Mouse (Mus musculus) heart, adult 8-10 months (tissue): ENCODE data around the gene Csnk2a1. TPM values are rescaled to one million over a fixed set of nuclear protein-coding genes. Genes with fewer than 3 reads are reported as not detected.
"Not testable (repeated sequence)": the region's sequence is repeated elsewhere in the genome, so short reads cannot be mapped to it uniquely, and the experiment has no call there.

ENCODE experiments used
- DNase-seq: peaks from one replicate; pipeline ENCODE4 v3.0.0; 2022; ENCODE audit warnings: low spot score
- total RNA-seq, 4 experiments: library from RNA; stranded (reverse); gene quantifications; 2 replicates each; pipeline ENCODE4 v1.2.4; 2022

Csnk2a1 gene
- total RNA-seq: 100 to 1,000 TPM in 2 of 4 experiments, 10 to 100 TPM in 2; 92.9 to 115 (median 101) TPM

- DNase-seq: peak; percentile 96
Measured at GRCm38 (mm10) chr2:152226248-152227050, at the start of gene Csnk2a1. Gene Csnk2a1, plus strand, starts transcription at chr2:152226839.

- DNase-seq: peak; percentile 84
Measured at GRCm38 (mm10) chr2:152177162-152177805, 49.4 kb upstream of the Csnk2a1 start.

- no peak for DNase-seq
Measured at GRCm38 (mm10) chr2:152177806-152178170, 48.9 kb upstream of the Csnk2a1 start.

- DNase-seq: no peak
Measured at GRCm38 (mm10) chr2:152178345-152178744, 48.3 kb upstream of the Csnk2a1 start.

GRCm38 (mm10) chr2:152179301-152179700 is 47.3 kb upstream of the Csnk2a1 start:
- DNase-seq: no peak

GRCm38 (mm10) chr2:152180323-152180722 is 46.3 kb upstream of the Csnk2a1 start:
- DNase-seq: peak; percentile 92

- DNase-seq: no peak
Measured at GRCm38 (mm10) chr2:152187132-152187531, 39.5 kb upstream of the Csnk2a1 start.

- DNase-seq: no peak
Measured at GRCm38 (mm10) chr2:152189213-152189612, 37.4 kb upstream of the Csnk2a1 start.

- DNase-seq: peak; percentile 73
Measured at GRCm38 (mm10) chr2:152189640-152190039, 37.0 kb upstream of the Csnk2a1 start.

- DNase-seq: no peak
Measured at GRCm38 (mm10) chr2:152190161-152190560, 36.5 kb upstream of the Csnk2a1 start.

GRCm38 (mm10) chr2:152192591-152193345 is 33.9 kb upstream of the Csnk2a1 start:
- DNase-seq: no peak

GRCm38 (mm10) chr2:152193346-152193710 is 33.3 kb upstream of the Csnk2a1 start:
- no peak for DNase-seq

- DNase-seq: no peak
Measured at GRCm38 (mm10) chr2:152194586-152194985, 32.1 kb upstream of the Csnk2a1 start.

- DNase-seq: no peak
Measured at GRCm38 (mm10) chr2:152196896-152197295, 29.7 kb upstream of the Csnk2a1 start.

GRCm38 (mm10) chr2:152197301-152197712 is 29.3 kb upstream of the Csnk2a1 start:
- peak; percentile 83 for DNase-seq

GRCm38 (mm10) chr2:152206139-152206538 is 20.5 kb upstream of the Csnk2a1 start:
- DNase-seq: not testable (repeated sequence)

- no peak for DNase-seq
Measured at GRCm38 (mm10) chr2:152211871-152212270, 14.8 kb upstream of the Csnk2a1 start.

- no peak for DNase-seq
Measured at GRCm38 (mm10) chr2:152216975-152217374, 9.7 kb upstream of the Csnk2a1 start.

- no peak for DNase-seq
Measured at GRCm38 (mm10) chr2:152223521-152224300, 2.9 kb upstream of the Csnk2a1 start.

GRCm38 (mm10) chr2:152225536-152225935 is 1.1 kb upstream of the Csnk2a1 start:
- no peak for DNase-seq

GRCm38 (mm10) chr2:152227051-152227481 is 427 bp downstream of the Csnk2a1 start:
- peak; percentile 53 for DNase-seq
